Mouse (Mus musculus) embryonic facial prominence, embryonic 12.5 days (tissue): ENCODE results near the gene Gm20538. TPM values are rescaled to one million over a fixed set of nuclear protein-coding genes. Genes with fewer than 3 reads are reported as not detected.
A peak's percentile ranks its signal among the peaks of the same experiment; 100 is the strongest.

Experiments used
- ATAC-seq: fragments of 200-750 bp; cut with Nextera tagmentation; 2 replicates; pipeline ENCODE4 v1.8.0; 2017; ENCODE audit not compliant: insufficient number of reproducible peaks, insufficient read depth, low FRiP score, low TSS enrichment
- H3K27ac ChIP-seq: fragments of 300-500 bp; sonication (generic); 2 replicates; pipeline ENCODE4 v1.5.1; 2016; ENCODE audit warnings: mild to moderate bottlenecking
- H3K27me3 ChIP-seq: fragments of 300-500 bp; sonication (generic); 2 replicates; pipeline ENCODE4 v1.6.1; 2016; ENCODE audit warnings: mild to moderate bottlenecking, moderate library complexity
- H3K36me3 ChIP-seq: fragments of 300-500 bp; sonication (generic); 2 replicates; pipeline ENCODE4 v1.6.1; 2016; ENCODE audit warnings: mild to moderate bottlenecking
- H3K4me1 ChIP-seq: fragments of 300-500 bp; sonication (generic); 2 replicates; pipeline ENCODE4 v1.6.1; 2016
- H3K4me2 ChIP-seq: fragments of 300-500 bp; sonication (generic); replicated peaks from 2 replicates; pipeline ENCODE4 v1.6.1; 2016; ENCODE audit warnings: mild to moderate bottlenecking, moderate library complexity
- H3K4me3 ChIP-seq: fragments of 300-500 bp; sonication (generic); 2 replicates; pipeline ENCODE4 v1.5.1; 2016; ENCODE audit warnings: mild to moderate bottlenecking
- H3K9ac ChIP-seq: fragments of 300-500 bp; sonication (generic); 2 replicates; pipeline ENCODE4 v1.6.1; 2016; ENCODE audit warnings: mild to moderate bottlenecking, moderate library complexity
- H3K9me3 ChIP-seq: fragments of 300-500 bp; sonication (generic); 2 replicates; pipeline ENCODE4 v1.6.1; 2016; ENCODE audit warnings: mild to moderate bottlenecking, moderate library complexity
- WGBS: fragments of 180-500 bp; shearing (Covaris S2); methylation state at CpG from one replicate; pipeline ENCODE4 v1.1.7; 2016; 5-methylcytosine and 5-hydroxymethylcytosine counted together
- polyA plus RNA-seq: library from polyadenylated mRNA; unstranded; fragments of >200 nt; fragmentation: Nextera tagmentation; extraction: Ambion mirVana; gene quantifications from 2 replicates; pipeline ENCODE4 v1.2.1, GENCODE M21; 2016

Gm20538 gene
- polyA plus RNA-seq, 1 experiment from 2014 or later, result not detected

DNA sequence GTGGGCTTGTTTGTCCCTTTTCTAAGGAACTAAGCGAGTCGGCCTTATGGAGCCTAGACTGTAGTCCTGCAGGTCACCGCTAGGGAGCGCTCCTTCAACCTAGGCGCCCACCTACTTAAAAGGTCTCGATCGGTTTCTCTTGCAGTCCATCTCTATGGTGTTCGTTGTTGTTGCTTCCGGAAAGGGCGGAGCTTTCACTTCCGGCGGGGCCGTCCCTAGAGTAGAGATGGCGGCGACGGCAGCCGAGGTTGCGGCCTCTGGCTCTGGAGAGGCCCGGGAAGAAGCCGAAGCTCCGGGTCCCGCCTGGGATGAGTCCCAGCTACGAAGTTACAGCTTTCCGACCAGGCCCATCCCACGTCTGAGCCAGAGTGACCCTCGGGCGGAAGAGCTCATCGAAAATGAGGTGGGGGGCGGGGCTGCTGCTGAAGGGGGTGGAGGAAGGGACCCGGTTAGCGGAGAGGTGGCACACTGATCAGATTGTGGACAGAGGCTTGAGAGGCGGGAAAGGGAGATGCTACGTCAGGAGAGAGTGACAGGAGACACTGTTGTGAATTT lies 10.1 kb upstream of the Gm20538 start, which contains the start of gene Hif1an:
Gene Hif1an (plus strand): TSS at position 199 of the 555 bp plus-strand sequence.
- peaks cover 17% of the 10 kb centered on the region for H3K4me1 ChIP-seq
- H3K4me2 ChIP-seq, result peak within 1 kb of the TSS; percentile 88
- ATAC-seq, result peak; percentile 94
- WGBS, result under 1% methylated on average over 33 of the region's 33 CpGs
- peaks cover 27% of the 10 kb centered on the region for H3K36me3 ChIP-seq
- peak within 1 kb of the TSS; percentile 57 for H3K9ac ChIP-seq
- no peaks in the 10 kb centered on the region for H3K9me3 ChIP-seq
- peak within 1 kb of the TSS; percentile 56 for H3K4me3 ChIP-seq
- H3K27ac ChIP-seq, result peak within 1 kb of the TSS; percentile 43; the same call in 1 of the 2 replicates
- no peaks in the 10 kb centered on the region for H3K27me3 ChIP-seq

DNA sequence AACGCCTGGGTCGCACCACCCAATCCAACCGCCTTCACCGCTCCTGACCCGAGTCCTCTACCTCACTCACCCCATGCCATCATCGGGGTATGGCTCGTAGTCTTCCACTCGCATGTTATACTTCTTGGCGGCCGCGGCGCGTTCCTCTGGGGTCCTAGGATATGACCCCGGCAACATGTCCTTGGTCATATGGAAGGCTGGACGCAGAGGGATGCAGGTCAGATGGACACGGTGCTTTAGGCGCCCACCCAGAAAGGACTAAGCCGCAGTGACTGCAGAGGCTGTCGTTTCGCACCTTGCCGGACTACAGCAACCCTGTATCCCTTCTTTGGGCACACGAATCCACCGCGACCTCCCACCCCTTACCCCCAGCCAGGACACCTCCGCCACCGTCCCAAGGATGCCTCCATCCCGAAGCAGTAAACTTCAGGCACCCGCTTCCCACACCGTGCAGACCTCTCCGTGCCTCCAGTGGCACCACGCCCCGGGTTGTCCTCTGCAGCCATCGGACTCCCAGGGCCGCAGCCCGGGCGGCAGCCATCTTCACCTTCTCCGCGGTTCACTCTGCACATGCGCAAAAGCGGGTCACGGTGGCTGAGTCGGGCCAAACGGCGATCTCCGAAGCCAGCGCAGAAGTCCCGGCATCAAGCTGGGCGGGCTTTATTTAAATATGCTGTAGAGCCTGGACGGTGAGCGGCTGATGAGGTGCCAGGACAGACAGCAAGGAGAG lies 2.4 kb upstream of the Gm20538 start, which contains the start of gene Ndufb8:
Gene Ndufb8 (minus strand): TSS at position 580 of the 730 bp plus-strand sequence.
- peak within 1 kb of the TSS; percentile 46; the same call in 1 of the 2 replicates for H3K27ac ChIP-seq
- H3K4me2 ChIP-seq, result peak within 1 kb of the TSS; percentile 90
- H3K9ac ChIP-seq, result peak within 1 kb of the TSS; percentile 83
- peaks cover 7% of the 10 kb centered on the region for H3K4me1 ChIP-seq
- under 1% methylated on average over 50 of the region's 50 CpGs for WGBS
- ATAC-seq, result peak; percentile 88
- H3K4me3 ChIP-seq, result peak within 1 kb of the TSS; percentile 93
- no peaks in the 10 kb centered on the region for H3K27me3 ChIP-seq
- no peaks in the 10 kb centered on the region for H3K9me3 ChIP-seq
- peaks cover 34% of the 10 kb centered on the region for H3K36me3 ChIP-seq

- H3K4me3 ChIP-seq, result peak overlapping the region; percentile 93
- peak overlapping the region; percentile 90 for H3K4me2 ChIP-seq
- H3K4me1 ChIP-seq, result peaks cover 7% of the 10 kb centered on the region
- peak overlapping the region; percentile 83 for H3K9ac ChIP-seq
- 5% methylated on average over 8 of the region's 8 CpGs for WGBS
- ATAC-seq, result no peak
- no peak overlapping the region for H3K27ac ChIP-seq
- no peaks in the 10 kb centered on the region for H3K27me3 ChIP-seq
- H3K9me3 ChIP-seq, result no peaks in the 10 kb centered on the region
- H3K36me3 ChIP-seq, result peaks cover 40% of the 10 kb centered on the region
Measured at GRCm38 (mm10) chr19:44554490-44554860, 1.8 kb upstream of the Gm20538 start.

- peaks cover 7% of the 10 kb centered on the region for H3K4me1 ChIP-seq
- no peak overlapping the region for H3K9ac ChIP-seq
- H3K4me3 ChIP-seq, result no peak overlapping the region
- ATAC-seq, result no peak
- 87% methylated on average over 4 of the region's 4 CpGs for WGBS
- H3K36me3 ChIP-seq, result peaks cover 52% of the 10 kb centered on the region
- no peak overlapping the region for H3K4me2 ChIP-seq
- H3K27ac ChIP-seq, result no peak overlapping the region
- no peaks in the 10 kb centered on the region for H3K27me3 ChIP-seq
- no peaks in the 10 kb centered on the region for H3K9me3 ChIP-seq
Measured at GRCm38 (mm10) chr19:44553286-44553685, 655 bp upstream of the Gm20538 start.

- Histone ChIP-seq H3K27me3 (peaks cover 15% of the 10 kb centered on the region), H3K4me3 (peak within 1 kb of the TSS; percentile 45), H3K9ac (peak within 1 kb of the TSS; percentile 32), H3K36me3 (peaks cover 28% of the 10 kb centered on the region), H3K9me3 (peaks cover 4% of the 10 kb centered on the region; the same call in 1 of the 2 replicates), H3K4me1 (peaks cover 3% of the 10 kb centered on the region; the same call in 1 of the 2 replicates), H3K4me2 (peak within 1 kb of the TSS; percentile 64), H3K27ac (no peak within 1 kb of the TSS)
- 1% methylated on average over 47 of the region's 47 CpGs for WGBS
- 0 out of 2 replicates have a peak, but pooled peaks have one; percentile 69 for ATAC-seq
Measured at GRCm38 (mm10) chr19:44545321-44546041, 7.2 kb downstream of the Gm20538 start, which contains the start of gene Sec31b. Gene Sec31b (minus strand): TSS chr19:44545864.

DNA sequence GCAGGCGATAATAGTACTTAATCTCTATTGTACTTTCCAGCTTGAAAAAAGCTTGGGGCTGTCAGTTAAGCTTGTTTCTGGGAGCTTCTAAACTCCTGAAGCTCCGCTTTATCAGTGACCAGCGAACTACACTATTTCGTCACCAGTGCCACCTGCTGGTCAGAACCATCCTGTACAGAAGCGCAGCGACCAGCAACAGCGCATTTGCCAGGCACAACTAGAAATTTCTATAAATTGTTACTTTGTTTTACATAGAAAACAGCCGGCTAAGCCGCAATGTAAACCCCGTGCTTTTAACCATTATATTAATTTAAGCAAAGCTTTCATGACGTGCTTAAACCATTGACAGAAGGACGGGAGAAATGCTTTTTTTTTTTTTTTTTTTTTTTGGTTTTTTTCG lies 7.9 kb downstream of the Gm20538 start:
- Histone ChIP-seq H3K9me3 (peaks cover 8% of the 10 kb centered on the region; the same call in 1 of the 2 replicates), H3K4me1 (peaks cover 3% of the 10 kb centered on the region; the same call in 1 of the 2 replicates), H3K4me3 (no peak overlapping the region), H3K4me2 (peak overlapping the region; percentile 64), H3K27ac (no peak overlapping the region), H3K27me3 (peaks cover 15% of the 10 kb centered on the region), H3K36me3 (peaks cover 21% of the 10 kb centered on the region), H3K9ac (no peak overlapping the region)
- 3% methylated on average over 13 of the region's 13 CpGs for WGBS
- ATAC-seq, result no peak

DNA sequence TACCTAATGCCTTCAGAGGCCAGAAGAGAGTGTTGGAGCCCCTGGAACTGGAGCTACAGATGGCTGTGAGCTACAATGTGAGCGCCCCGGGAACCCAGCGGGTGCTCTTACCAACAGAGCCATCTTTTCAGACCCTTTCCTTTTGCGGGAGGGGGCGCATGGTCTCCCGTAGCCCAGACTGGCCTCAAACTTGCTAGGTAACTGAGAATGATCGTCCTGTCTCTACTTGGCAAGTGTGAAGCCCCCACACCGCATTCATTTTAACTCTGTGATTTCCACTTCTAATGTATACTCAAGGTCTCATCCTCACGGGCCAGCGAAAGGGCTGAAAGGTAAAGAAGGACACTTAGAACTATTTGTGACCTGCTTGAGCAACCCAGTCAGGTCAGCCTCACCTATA lies 8.3 kb downstream of the Gm20538 start:
- peaks cover 17% of the 10 kb centered on the region for H3K36me3 ChIP-seq
- no peak overlapping the region for H3K27ac ChIP-seq
- 60% methylated on average over 10 of the region's 10 CpGs for WGBS
- no peak overlapping the region for H3K4me3 ChIP-seq
- H3K4me1 ChIP-seq, result peaks cover 3% of the 10 kb centered on the region; the same call in 1 of the 2 replicates
- H3K9me3 ChIP-seq, result peaks cover 8% of the 10 kb centered on the region; the same call in 1 of the 2 replicates
- no peak for ATAC-seq
- 0 out of 2 replicates have a peak overlapping the region, but pooled peaks have one; percentile 64 for H3K4me2 ChIP-seq
- H3K27me3 ChIP-seq, result peaks cover 15% of the 10 kb centered on the region
- H3K9ac ChIP-seq, result no peak overlapping the region

- ATAC-seq, result no peak
- WGBS, result 89% methylated on average over 8 of the region's 8 CpGs
- Histone ChIP-seq H3K4me1 (peaks cover 3% of the 10 kb centered on the region; the same call in 1 of the 2 replicates), H3K27me3 (peaks cover 15% of the 10 kb centered on the region), H3K9ac (no peak overlapping the region), H3K36me3 (peaks cover under 1% of the 10 kb centered on the region; the same call in 1 of the 2 replicates), H3K4me3 (no peak overlapping the region), H3K9me3 (peaks cover 8% of the 10 kb centered on the region; the same call in 1 of the 2 replicates), H3K27ac (no peak overlapping the region), H3K4me2 (no peak overlapping the region)
Measured at GRCm38 (mm10) chr19:44542694-44543178, 9.9 kb downstream of the Gm20538 start.

GRCm38 (mm10) chr19:44537416-44537815 lies 15.2 kb downstream of the Gm20538 start:
- 73% methylated on average over 8 of the region's 8 CpGs for WGBS
- H3K4me1 ChIP-seq, result no peaks in the 10 kb centered on the region
- no peak overlapping the region for H3K4me2 ChIP-seq
- no peak overlapping the region for H3K27ac ChIP-seq
- no peak for ATAC-seq
- H3K4me3 ChIP-seq, result no peak overlapping the region
- H3K9me3 ChIP-seq, result peaks cover 8% of the 10 kb centered on the region; the same call in 1 of the 2 replicates
- no peak overlapping the region for H3K9ac ChIP-seq
- no peaks in the 10 kb centered on the region for H3K27me3 ChIP-seq
- H3K36me3 ChIP-seq, result no peaks in the 10 kb centered on the region

DNA sequence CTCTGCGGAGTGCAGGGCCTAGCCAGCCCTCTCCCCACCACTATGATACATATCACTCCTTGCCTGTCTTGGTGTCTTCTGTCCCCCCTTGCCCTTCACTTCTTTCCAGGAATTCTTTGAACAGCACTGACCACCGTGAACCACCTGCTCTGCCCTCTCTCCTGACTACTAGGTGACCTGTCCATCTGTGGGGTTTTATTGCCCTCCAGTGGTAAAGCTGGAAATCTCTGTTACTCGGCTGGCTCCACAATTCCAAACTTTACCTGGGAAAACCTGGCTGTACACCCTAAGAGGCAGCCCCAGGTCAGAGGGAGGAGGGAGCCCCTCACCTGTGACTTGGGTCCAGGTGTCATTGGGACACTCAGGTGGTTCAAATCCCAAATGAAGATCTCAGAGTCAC lies 17.3 kb downstream of the Gm20538 start:
- 33% methylated on average over 3 of the region's 3 CpGs for WGBS
- H3K9ac ChIP-seq, result no peak overlapping the region
- 0 out of 2 replicates have a peak, but pooled peaks cover 4% of the 10 kb centered on the region for H3K9me3 ChIP-seq
- no peak overlapping the region for H3K4me3 ChIP-seq
- ATAC-seq, result no peak
- H3K4me2 ChIP-seq, result no peak overlapping the region
- H3K4me1 ChIP-seq, result no peaks in the 10 kb centered on the region
- no peak overlapping the region for H3K27ac ChIP-seq
- no peaks in the 10 kb centered on the region for H3K36me3 ChIP-seq
- H3K27me3 ChIP-seq, result 0 out of 2 replicates have a peak, but pooled peaks cover 5% of the 10 kb centered on the region

- H3K9me3 ChIP-seq, result no peaks in the 10 kb centered on the region
- H3K36me3 ChIP-seq, result no peaks in the 10 kb centered on the region
- 77% methylated on average over 6 of the region's 6 CpGs for WGBS
- no peaks in the 10 kb centered on the region for H3K4me1 ChIP-seq
- ATAC-seq, result no peak
- no peak overlapping the region for H3K4me2 ChIP-seq
- 0 out of 2 replicates have a peak, but pooled peaks cover 5% of the 10 kb centered on the region for H3K27me3 ChIP-seq
- H3K27ac ChIP-seq, result no peak overlapping the region
- H3K4me3 ChIP-seq, result no peak overlapping the region
- no peak overlapping the region for H3K9ac ChIP-seq
Measured at GRCm38 (mm10) chr19:44530018-44530417, 22.6 kb downstream of the Gm20538 start.
